Mouse (Mus musculus) midbrain, embryonic 11.5 days (tissue): ENCODE measurements at regions not wholly inside any gene's neighbourhood (a gene's known extent, or its start where the extent isn't known, plus 50 kb on each side); places are given as distances from the start of the nearest gene placed in this dataset.

Experiments used
- ATAC-seq: fragments of 200-750 bp; cut with Nextera tagmentation; 2 replicates; pipeline ENCODE4 v1.8.0; 2017; ENCODE audit warnings: moderate TSS enrichment, moderate library complexity; ENCODE audit not compliant: low FRiP score
- DNase-seq: peaks from one replicate; pipeline ENCODE4 v3.0.0; 2015; ENCODE audit warnings: low spot score; ENCODE audit errors: missing footprints
- H3K27ac ChIP-seq: fragments of 300-500 bp; sonication (generic); 2 replicates; pipeline ENCODE4 v1.5.1; 2014; ENCODE audit warnings: low read depth, low read length
- H3K27me3 ChIP-seq: fragments of 300-500 bp; sonication (generic); 2 replicates; pipeline ENCODE4 v1.6.1; 2014; ENCODE audit warnings: mild to moderate bottlenecking, low read length, moderate library complexity, mixed read lengths; ENCODE audit not compliant: control insufficient read depth, insufficient read depth
- H3K36me3 ChIP-seq: fragments of 300-500 bp; sonication (generic); 2 replicates; pipeline ENCODE4 v1.6.1; 2014; ENCODE audit warnings: mild to moderate bottlenecking, low read length, moderate library complexity, mixed read lengths; ENCODE audit not compliant: control insufficient read depth, insufficient read depth
- H3K4me1 ChIP-seq: fragments of 300-500 bp; sonication (generic); 2 replicates; pipeline ENCODE4 v1.6.1; 2014; ENCODE audit warnings: low read length; ENCODE audit not compliant: control insufficient read depth, insufficient read depth
- H3K4me2 ChIP-seq: fragments of 300-500 bp; sonication (generic); 2 replicates; pipeline ENCODE4 v1.6.1; 2014; ENCODE audit warnings: mild to moderate bottlenecking, moderate library complexity
- H3K4me3 ChIP-seq: fragments of 300-500 bp; sonication (generic); 2 replicates; pipeline ENCODE4 v1.5.1; 2014; ENCODE audit warnings: low read depth, low read length
- H3K9ac ChIP-seq: fragments of 300-500 bp; sonication (generic); 2 replicates; pipeline ENCODE4 v1.6.1; 2014; ENCODE audit warnings: low read length
- H3K9me3 ChIP-seq: fragments of 300-500 bp; sonication (generic); 2 replicates; pipeline ENCODE4 v1.6.1; 2016; ENCODE audit warnings: low read length; ENCODE audit not compliant: control insufficient read depth
- WGBS: fragments of 180-500 bp; shearing (Covaris S2); extraction: QIAGEN DNeasy Blood & Tissue Kit; methylation state at CpG from one replicate; pipeline ENCODE4 v1.1.7; 2014; 5-methylcytosine and 5-hydroxymethylcytosine counted together

DNA sequence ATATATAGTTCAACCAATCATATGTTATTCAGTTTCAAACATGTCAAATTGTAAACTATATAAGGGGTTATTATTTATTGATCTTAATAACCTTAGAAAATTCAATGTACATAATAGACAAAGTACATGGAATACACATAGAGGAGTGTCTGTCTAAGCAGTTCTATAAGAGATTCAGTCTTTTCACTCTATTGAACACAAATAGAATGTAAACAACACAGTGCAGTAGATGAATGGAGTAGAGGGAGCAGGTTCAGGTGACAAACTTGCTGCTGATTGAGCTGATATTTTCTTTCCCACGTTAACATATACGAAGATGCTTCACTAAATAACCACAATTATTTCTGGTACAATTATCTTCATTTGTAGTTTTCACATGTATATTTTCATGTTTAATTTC is 1098.6 kb upstream of the Foxg1 start:
- Histone ChIP-seq H3K4me3 (no peak overlapping the region), H3K9ac (no peak overlapping the region), H3K36me3 (no peaks in the 10 kb centered on the region), H3K27ac (no peak overlapping the region), H3K9me3 (no peaks in the 10 kb centered on the region), H3K4me1 (no peaks in the 10 kb centered on the region), H3K27me3 (no peaks in the 10 kb centered on the region), H3K4me2 (no peak overlapping the region)
- DNase-seq (no peak), ATAC-seq (0 out of 2 replicates have a peak, but pooled peaks have one; percentile 30)
- 98% methylated on average over 2 of the region's 2 CpGs for WGBS

DNA sequence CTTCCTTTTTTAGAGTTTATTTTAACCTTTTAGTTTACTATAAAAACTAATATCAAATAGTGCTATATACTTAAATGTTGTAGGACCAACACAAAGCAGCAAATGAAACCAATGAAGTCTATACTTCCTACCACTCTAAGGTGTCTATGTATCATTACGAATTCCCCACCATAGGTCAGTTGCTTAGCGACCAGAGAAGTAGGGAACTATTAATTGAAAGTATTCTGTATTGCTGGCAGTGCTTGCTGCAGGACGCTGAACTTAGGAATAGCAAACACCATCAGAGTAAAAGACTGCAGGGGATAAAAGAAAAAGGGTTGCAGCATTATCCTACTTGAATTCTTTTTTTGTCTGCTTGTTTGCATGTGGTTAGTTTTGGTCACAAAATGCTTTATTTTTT is 1098.1 kb upstream of the Foxg1 start:
- Histone ChIP-seq H3K36me3 (no peaks in the 10 kb centered on the region), H3K4me3 (no peak overlapping the region), H3K4me2 (no peak overlapping the region), H3K9me3 (no peaks in the 10 kb centered on the region), H3K27me3 (no peaks in the 10 kb centered on the region), H3K9ac (no peak overlapping the region), H3K4me1 (no peaks in the 10 kb centered on the region), H3K27ac (no peak overlapping the region)
- 52% methylated on average over 3 of the region's 3 CpGs for WGBS
- ATAC-seq (peak; percentile 85), DNase-seq (no peak)

DNA sequence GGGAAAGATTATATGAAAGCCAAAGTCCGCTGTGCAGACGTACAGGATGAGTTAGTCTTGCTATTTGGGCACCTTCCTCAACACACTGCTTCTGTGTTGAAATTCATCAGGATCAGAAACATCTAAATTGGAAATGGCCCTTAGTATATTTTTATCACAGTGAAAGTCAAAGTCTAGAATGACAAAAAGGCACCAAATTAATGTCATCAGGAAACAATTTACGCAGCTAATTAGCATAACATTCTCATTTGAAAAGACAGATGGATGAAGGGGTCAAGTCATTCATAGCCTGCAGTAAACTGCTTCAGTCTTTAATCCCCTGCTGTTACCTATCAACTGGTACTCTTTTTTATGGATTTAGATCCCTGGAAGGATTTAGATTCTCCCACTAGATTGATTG is 1092.3 kb upstream of the Foxg1 start:
- Histone ChIP-seq H3K27ac (no peak overlapping the region), H3K9ac (no peak overlapping the region), H3K27me3 (no peaks in the 10 kb centered on the region), H3K9me3 (no peaks in the 10 kb centered on the region), H3K4me3 (no peak overlapping the region), H3K4me2 (no peak overlapping the region), H3K36me3 (no peaks in the 10 kb centered on the region), H3K4me1 (no peaks in the 10 kb centered on the region)
- 62% methylated on average over 3 of the region's 3 CpGs for WGBS
- DNase-seq (no peak), ATAC-seq (no peak)
